Mouse (Mus musculus): ENCODE results near the gene Fam13c. TPM values are rescaled to one million over a fixed set of nuclear protein-coding genes. Genes with fewer than 3 reads are reported as not detected.

The Fam13c gene
- polyA plus RNA-seq, 1 experiment from 2014 or later = 8.2 TPM

GRCm38 (mm10) chr10:70505395-70505794 lies 65.1 kb downstream of the Fam13c start:
- no peaks in the 10 kb centered on the region for H3K4me1 ChIP-seq
- H3K4me3 ChIP-seq (replicated peaks) = no peak overlapping the region
- no peak overlapping the region for H3K27ac ChIP-seq
- no peak for ATAC-seq (ENCODE audit: insufficient read depth, low FRiP score, low read depth)
- H3K9ac ChIP-seq = no peak overlapping the region
- no peaks in the 10 kb centered on the region for H3K9me3 ChIP-seq
- no peaks in the 10 kb centered on the region for H3K27me3 ChIP-seq (replicated peaks)
- H3K36me3 ChIP-seq = no peaks in the 10 kb centered on the region
- no peak overlapping the region for H3K4me2 ChIP-seq

DNA sequence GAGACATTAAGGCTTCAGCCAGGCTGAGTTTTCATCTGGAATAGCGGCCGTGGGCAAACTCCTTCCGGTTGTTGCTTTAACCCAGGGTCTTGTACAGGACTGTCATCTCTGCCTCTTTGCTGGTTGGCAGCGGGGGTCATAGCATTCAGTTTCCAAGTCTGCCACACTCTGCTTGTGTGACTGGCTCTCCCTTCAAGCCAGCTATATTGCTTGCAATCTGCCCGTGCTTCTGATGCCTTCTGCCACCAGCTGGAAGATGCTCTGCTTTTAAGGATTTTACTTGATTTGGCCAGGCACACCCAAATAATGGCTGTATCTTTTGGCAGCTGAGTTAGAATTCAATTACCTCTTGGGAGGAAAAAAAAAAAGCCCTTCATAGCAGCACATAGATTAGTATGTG lies 65.6 kb downstream of the Fam13c start:
- Histone ChIP-seq H3K9me3 (no peaks in the 10 kb centered on the region), H3K27ac (no peak overlapping the region), H3K4me3 (replicated peaks) (no peak overlapping the region), H3K9ac (no peak overlapping the region), H3K4me2 (no peak overlapping the region), H3K36me3 (no peaks in the 10 kb centered on the region), H3K4me1 (no peaks in the 10 kb centered on the region), H3K27me3 (replicated peaks) (no peaks in the 10 kb centered on the region)
- no peak for ATAC-seq (ENCODE audit: insufficient read depth, low FRiP score, low read depth)
- WGBS = 61% methylated on average over 5 of the region's 5 CpGs

- 71% methylated on average over 15 of the region's 15 CpGs for WGBS
- H3K4me1 ChIP-seq = no peaks in the 10 kb centered on the region
- no peaks in the 10 kb centered on the region for H3K9me3 ChIP-seq
- no peak overlapping the region for H3K9ac ChIP-seq
- no peak for ATAC-seq (ENCODE audit: insufficient read depth, low FRiP score, low read depth)
- H3K27me3 ChIP-seq (replicated peaks) = no peaks in the 10 kb centered on the region
- H3K4me2 ChIP-seq = no peak overlapping the region
- no peak overlapping the region for H3K4me3 ChIP-seq (replicated peaks)
- H3K27ac ChIP-seq = no peak overlapping the region
- H3K36me3 ChIP-seq = no peaks in the 10 kb centered on the region
These were observed 66.4 kb downstream of the Fam13c start for GRCm38 (mm10) chr10:70506499-70507168.

GRCm38 (mm10) chr10:70507880-70508279 lies 67.6 kb downstream of the Fam13c start:
- 86% methylated on average over 3 of the region's 3 CpGs for WGBS
- Histone ChIP-seq H3K4me2 (no peak overlapping the region), H3K27ac (no peak overlapping the region), H3K4me1 (no peaks in the 10 kb centered on the region), H3K4me3 (replicated peaks) (no peak overlapping the region), H3K36me3 (no peaks in the 10 kb centered on the region), H3K9me3 (no peaks in the 10 kb centered on the region), H3K27me3 (replicated peaks) (no peaks in the 10 kb centered on the region), H3K9ac (no peak overlapping the region)
- ATAC-seq (ENCODE audit: insufficient read depth, low FRiP score, low read depth) = no peak

GRCm38 (mm10) chr10:70514848-70515247 lies 74.6 kb downstream of the Fam13c start:
- peaks cover 2% of the 10 kb centered on the region; the same call in 1 of the 2 replicates for H3K4me1 ChIP-seq
- no peak overlapping the region for H3K4me2 ChIP-seq
- no peak overlapping the region for H3K9ac ChIP-seq
- no peaks in the 10 kb centered on the region for H3K27me3 ChIP-seq (replicated peaks)
- H3K27ac ChIP-seq = no peak overlapping the region
- no peaks in the 10 kb centered on the region for H3K9me3 ChIP-seq
- H3K36me3 ChIP-seq = no peaks in the 10 kb centered on the region
- no peak overlapping the region for H3K4me3 ChIP-seq (replicated peaks)
- WGBS = 82% methylated on average over 9 of the region's 9 CpGs
- no peak for ATAC-seq (ENCODE audit: insufficient read depth, low FRiP score, low read depth)

GRCm38 (mm10) chr10:70516661-70517060 lies 76.4 kb downstream of the Fam13c start:
- whole genome bisulfite sequencing = 85% methylated on average over 8 of the region's 8 CpGs
- ATAC-seq (ENCODE audit: insufficient read depth, low FRiP score, low read depth) = no peak
- H3K4me2 ChIP-seq = no peak overlapping the region

DNA sequence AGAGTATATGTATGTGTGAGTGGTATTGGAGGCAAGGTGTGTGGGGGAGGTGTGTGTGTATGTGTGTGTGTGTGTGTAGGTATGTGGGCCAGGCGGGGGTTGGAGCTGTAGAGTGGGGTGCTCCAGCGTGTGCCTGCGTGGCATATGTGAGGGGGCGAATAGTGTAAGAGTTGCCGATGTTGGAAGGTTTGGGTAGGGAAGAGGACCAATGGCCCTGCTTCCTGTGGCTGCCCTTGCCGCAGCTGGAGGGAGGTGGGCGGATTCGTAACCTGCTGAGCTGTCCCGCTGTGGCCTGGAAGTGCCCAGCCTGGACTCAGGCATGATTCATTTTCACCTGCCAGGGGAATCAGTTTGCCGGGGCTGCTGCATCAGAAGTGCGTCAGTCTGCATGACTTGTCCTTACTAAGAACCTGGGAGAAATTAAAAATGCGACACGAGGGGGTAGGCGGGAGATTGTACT lies 79.4 kb downstream of the Fam13c start:
- 10% methylated on average over 14 of the region's 14 CpGs for WGBS
- Histone ChIP-seq H3K4me2 (peak overlapping the region; percentile 92), H3K4me3 (replicated peaks) (peak overlapping the region; percentile 42), H3K4me1 (peaks cover 14% of the 10 kb centered on the region), H3K27ac (no peak overlapping the region; the same call in 1 of the 2 replicates), H3K9ac (no peak overlapping the region), H3K9me3 (no peaks in the 10 kb centered on the region), H3K36me3 (no peaks in the 10 kb centered on the region), H3K27me3 (replicated peaks) (no peaks in the 10 kb centered on the region)
- no peak for ATAC-seq (ENCODE audit: insufficient read depth, low FRiP score, low read depth)

More at GRCm38 (mm10) chr10:70516661-70517060, 76.4 kb downstream of the Fam13c start:
- no peaks in the 10 kb centered on the region for H3K9me3 ChIP-seq
- no peaks in the 10 kb centered on the region for H3K27me3 ChIP-seq (replicated peaks)
- no peak overlapping the region for H3K27ac ChIP-seq
- no peak overlapping the region for H3K9ac ChIP-seq
- peaks cover 14% of the 10 kb centered on the region for H3K4me1 ChIP-seq
- no peak overlapping the region for H3K4me3 ChIP-seq (replicated peaks)
- no peaks in the 10 kb centered on the region for H3K36me3 ChIP-seq

DNA sequence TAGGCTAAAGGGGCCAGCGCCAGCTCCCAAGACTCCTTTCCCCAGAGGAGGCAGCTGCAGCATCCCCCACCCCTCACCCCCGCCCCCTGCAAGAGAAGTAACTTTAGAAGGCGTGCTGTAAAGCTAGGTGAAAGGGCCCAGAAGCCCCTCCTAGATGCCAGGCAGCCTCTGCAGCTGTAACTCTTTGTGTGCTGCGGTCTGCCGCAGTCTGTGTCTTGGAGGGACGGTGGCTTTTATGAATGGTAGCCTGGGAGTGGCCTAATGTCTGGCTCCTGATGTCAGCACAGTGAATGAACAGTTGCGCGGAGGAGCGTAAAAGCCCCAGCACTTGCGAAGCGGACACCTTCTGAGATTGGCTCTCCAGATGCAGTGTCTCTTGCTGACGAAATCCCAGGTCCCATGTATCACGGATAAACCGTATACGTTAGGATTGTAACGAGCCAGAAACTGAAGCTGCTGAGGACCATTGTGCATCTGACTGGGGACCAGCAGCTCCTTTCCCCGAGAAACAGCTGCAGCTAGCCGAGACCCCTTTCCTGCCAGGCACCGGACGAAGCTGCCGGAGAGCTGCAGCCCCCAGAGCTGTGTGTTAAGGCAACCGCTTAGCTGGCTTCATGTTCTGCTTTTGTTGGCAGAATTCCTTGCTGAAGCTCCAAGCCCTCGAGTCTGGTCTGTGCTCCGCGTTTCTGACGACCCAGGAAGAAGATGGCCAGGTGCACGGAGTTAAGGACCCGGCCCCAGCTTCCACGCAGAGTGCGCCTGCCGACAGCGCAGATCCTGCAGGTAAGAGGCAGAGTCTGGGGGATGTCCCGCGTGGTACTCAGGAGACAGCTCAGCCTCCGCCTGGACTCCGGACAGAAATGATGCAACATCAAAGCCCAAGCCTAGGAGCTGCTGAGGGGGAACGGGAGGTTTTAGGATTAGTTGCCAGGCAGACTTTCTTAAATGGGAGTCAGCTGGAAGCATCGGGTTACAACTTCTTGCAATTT lies 80.2 kb downstream of the Fam13c start:
- Histone ChIP-seq H3K4me3 (replicated peaks) (peak overlapping the region; percentile 42), H3K4me1 (peaks cover 14% of the 10 kb centered on the region), H3K4me2 (peak overlapping the region; percentile 92), H3K27ac (peak overlapping the region; percentile 44; the same call in 1 of the 2 replicates), H3K27me3 (replicated peaks) (no peaks in the 10 kb centered on the region), H3K9me3 (no peaks in the 10 kb centered on the region), H3K9ac (0 out of 2 replicates have a peak overlapping the region, but pooled peaks have one; percentile 5), H3K36me3 (no peaks in the 10 kb centered on the region)
- ATAC-seq (ENCODE audit: insufficient read depth, low FRiP score, low read depth) = peak; percentile 34; the same call in 1 of the 2 replicates
- under 1% methylated on average over 38 of the region's 38 CpGs for WGBS

DNA sequence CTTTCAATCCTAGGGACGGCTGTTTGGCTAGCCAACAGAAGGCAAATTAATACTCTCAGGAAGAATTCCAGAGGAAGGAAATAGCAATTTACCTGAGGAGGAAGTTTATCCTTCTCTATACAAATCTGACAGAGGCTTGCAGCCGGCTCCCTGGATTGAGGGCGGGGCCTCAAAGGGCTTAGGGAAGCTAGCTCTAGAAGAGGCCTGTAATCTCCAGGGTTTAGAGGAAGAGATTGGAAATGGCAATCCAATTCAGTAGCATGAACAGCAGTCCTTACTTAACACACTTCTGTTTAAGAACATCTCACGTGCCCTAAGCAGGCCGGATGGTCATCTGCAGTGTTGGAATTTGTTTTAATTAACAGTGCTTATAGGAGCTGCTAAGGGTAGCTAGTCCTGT lies 81.1 kb downstream of the Fam13c start:
- no peaks in the 10 kb centered on the region for H3K36me3 ChIP-seq
- 26% methylated on average over 5 of the region's 5 CpGs for WGBS
- no peak for ATAC-seq (ENCODE audit: insufficient read depth, low FRiP score, low read depth)
- peak overlapping the region; percentile 92 for H3K4me2 ChIP-seq
- H3K27me3 ChIP-seq (replicated peaks) = no peaks in the 10 kb centered on the region
- no peak overlapping the region for H3K9ac ChIP-seq
- peak overlapping the region; percentile 42 for H3K4me3 ChIP-seq (replicated peaks)
- no peak overlapping the region for H3K27ac ChIP-seq
- H3K9me3 ChIP-seq = no peaks in the 10 kb centered on the region
- peaks cover 14% of the 10 kb centered on the region for H3K4me1 ChIP-seq

DNA sequence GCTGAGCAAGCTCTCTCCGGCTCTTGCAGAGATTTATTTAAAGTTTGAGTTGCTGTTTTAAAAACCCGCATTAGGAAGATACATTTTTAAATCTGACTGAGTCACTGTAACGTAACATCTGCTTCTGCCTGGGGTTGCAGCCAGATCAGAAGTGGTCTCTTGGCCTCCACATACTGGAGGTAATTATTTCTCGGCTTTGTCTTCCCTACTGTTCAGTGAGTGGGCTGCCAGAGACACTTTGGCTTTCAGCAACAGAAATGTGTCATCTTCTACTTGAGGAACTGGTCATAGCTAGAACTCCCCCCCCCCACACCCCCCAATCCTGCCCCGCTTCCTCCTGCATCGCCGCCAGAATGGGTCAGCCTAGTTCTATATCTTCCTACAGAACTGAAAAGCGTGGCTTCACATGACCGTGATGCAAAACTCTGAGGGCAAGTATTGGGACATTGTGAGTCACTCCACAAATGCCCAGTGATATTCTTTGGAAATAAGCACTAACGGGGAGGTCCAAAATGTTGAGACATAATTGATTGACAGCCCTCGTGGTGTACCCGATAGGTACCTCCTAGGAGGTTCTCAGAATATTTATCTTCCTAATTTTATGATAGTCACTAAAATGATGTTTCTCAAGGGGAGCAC lies 90.0 kb downstream of the Fam13c start:
- 0 out of 2 replicates have a peak, but pooled peaks cover 2% of the 10 kb centered on the region for H3K4me1 ChIP-seq
- H3K27ac ChIP-seq = no peak overlapping the region
- 62% methylated on average over 12 of the region's 12 CpGs for WGBS
- H3K27me3 ChIP-seq (replicated peaks) = no peaks in the 10 kb centered on the region
- H3K9me3 ChIP-seq = no peaks in the 10 kb centered on the region
- no peaks in the 10 kb centered on the region for H3K36me3 ChIP-seq
- H3K4me2 ChIP-seq = no peak overlapping the region
- no peak overlapping the region for H3K4me3 ChIP-seq (replicated peaks)
- no peak overlapping the region for H3K9ac ChIP-seq
- no peak; the same call in 1 of the 2 replicates for ATAC-seq (ENCODE audit: insufficient read depth, low FRiP score, low read depth)

- 91% methylated on average over 9 of the region's 9 CpGs for WGBS
- H3K27ac ChIP-seq = no peak overlapping the region
- no peaks in the 10 kb centered on the region for H3K9me3 ChIP-seq
- no peak overlapping the region for H3K4me3 ChIP-seq (replicated peaks)
- no peak overlapping the region for H3K9ac ChIP-seq
- H3K4me1 ChIP-seq = 0 out of 2 replicates have a peak, but pooled peaks cover 2% of the 10 kb centered on the region
- no peak overlapping the region for H3K4me2 ChIP-seq
- no peak for ATAC-seq (ENCODE audit: insufficient read depth, low FRiP score, low read depth)
- H3K27me3 ChIP-seq (replicated peaks) = no peaks in the 10 kb centered on the region
- H3K36me3 ChIP-seq = no peaks in the 10 kb centered on the region
These were observed 92.0 kb downstream of the Fam13c start for GRCm38 (mm10) chr10:70532249-70532648.

Data from stomach, embryonic 15.5 days (tissue).